Mouse (Mus musculus) forebrain, embryonic 13.5 days (tissue): ENCODE results near the gene Anapc13. TPM values are rescaled to one million over a fixed set of nuclear protein-coding genes. Genes with fewer than 3 reads are reported as not detected.

Experiments
- ATAC-seq: fragments of 200-750 bp; cut with Nextera tagmentation; 2 replicates; pipeline ENCODE4 v1.8.0; 2017
- H3K27ac ChIP-seq: fragments of 300-500 bp; sonication (generic); 2 replicates; pipeline ENCODE4 v1.5.1; 2015; ENCODE audit warnings: inconsistent platforms, mild to moderate bottlenecking, moderate library complexity
- H3K27me3 ChIP-seq: fragments of 300-500 bp; sonication (generic); 2 replicates; pipeline ENCODE4 v1.6.1; 2015; ENCODE audit warnings: mild to moderate bottlenecking, inconsistent platforms
- H3K36me3 ChIP-seq: fragments of 300-500 bp; sonication (generic); 2 replicates; pipeline ENCODE4 v1.6.1; 2015; ENCODE audit warnings: mild to moderate bottlenecking, inconsistent platforms; ENCODE audit not compliant: poor library complexity, severe bottlenecking
- H3K4me1 ChIP-seq: fragments of 300-500 bp; sonication (generic); 2 replicates; pipeline ENCODE4 v1.6.1; 2015; ENCODE audit warnings: inconsistent platforms
- H3K4me2 ChIP-seq: fragments of 300-500 bp; sonication (generic); 2 replicates; pipeline ENCODE4 v1.6.1; 2015; ENCODE audit warnings: inconsistent platforms, mild to moderate bottlenecking, moderate library complexity
- H3K4me3 ChIP-seq: fragments of 300-500 bp; sonication (generic); 2 replicates; pipeline ENCODE4 v1.5.1; 2015; ENCODE audit warnings: mild to moderate bottlenecking, inconsistent platforms
- H3K9ac ChIP-seq: fragments of 300-500 bp; sonication (generic); 2 replicates; pipeline ENCODE4 v1.6.1; 2015; ENCODE audit warnings: mild to moderate bottlenecking, inconsistent platforms
- H3K9me3 ChIP-seq: fragments of 300-500 bp; sonication (generic); replicated peaks from 2 replicates; pipeline ENCODE4 v1.6.1; 2016; ENCODE audit warnings: inconsistent platforms
- WGBS: fragments of 180-500 bp; shearing (Covaris S2); methylation state at CpG from one replicate; pipeline ENCODE4 v1.1.7; 2015; 5-methylcytosine and 5-hydroxymethylcytosine counted together
- polyA plus RNA-seq: library from polyadenylated mRNA; unstranded; fragments of >200 nt; fragmentation: Nextera tagmentation; extraction: Ambion mirVana; gene quantifications from 2 replicates; pipeline ENCODE4 v1.2.1, GENCODE M21; 2015

Anapc13 gene
- polyA plus RNA-seq, 1 experiment from 2014 or later: 222 TPM

- WGBS: 28% methylated on average over 1 of the region's 1 CpGs
- H3K36me3 ChIP-seq: peaks cover 40% of the 10 kb centered on the region
- H3K4me3 ChIP-seq: no peak overlapping the region
- H3K4me2 ChIP-seq: no peak overlapping the region
- no peaks in the 10 kb centered on the region for H3K4me1 ChIP-seq
- H3K27ac ChIP-seq: no peak overlapping the region
- no peak overlapping the region for H3K9ac ChIP-seq
- ATAC-seq: peak; percentile 70
- H3K27me3 ChIP-seq: no peaks in the 10 kb centered on the region
- no peaks in the 10 kb centered on the region for H3K9me3 ChIP-seq
Measured at GRCm38 (mm10) chr9:102632923-102633537, 6.9 kb downstream of the Anapc13 start.

- Histone ChIP-seq H3K9me3 (no peaks in the 10 kb centered on the region), H3K4me2 (no peak overlapping the region), H3K27ac (no peak overlapping the region), H3K9ac (no peak overlapping the region), H3K27me3 (no peaks in the 10 kb centered on the region), H3K4me3 (no peak overlapping the region), H3K36me3 (peaks cover 40% of the 10 kb centered on the region), H3K4me1 (peaks cover 4% of the 10 kb centered on the region; the same call in 1 of the 2 replicates)
- ATAC-seq: no peak
- 90% methylated on average over 8 of the region's 8 CpGs for WGBS
Measured at GRCm38 (mm10) chr9:102634453-102634852, 8.4 kb downstream of the Anapc13 start.

DNA sequence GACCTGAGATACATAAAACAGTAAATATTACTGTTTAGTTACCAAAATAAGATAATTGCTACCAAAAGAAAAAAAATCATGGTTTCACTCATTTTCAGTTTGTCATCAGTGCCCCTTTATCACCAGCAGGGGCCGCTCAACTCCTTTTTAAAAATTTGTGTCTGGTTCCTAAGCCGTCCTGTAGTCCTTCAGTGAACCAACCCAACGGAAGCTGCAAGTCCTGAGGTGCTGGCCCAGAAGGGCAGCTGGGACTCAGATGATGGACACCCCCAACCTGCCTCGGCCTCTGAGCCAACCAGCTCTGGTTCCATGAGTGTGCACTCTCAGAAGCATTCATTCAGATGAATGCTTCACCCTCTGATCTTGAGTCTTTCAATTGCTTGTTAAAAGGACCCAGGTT, 10.5 kb downstream of the Anapc13 start:
- Histone ChIP-seq H3K4me2 (no peak overlapping the region), H3K9me3 (no peaks in the 10 kb centered on the region), H3K9ac (no peak overlapping the region), H3K27me3 (no peaks in the 10 kb centered on the region), H3K27ac (0 out of 2 replicates have a peak overlapping the region, but pooled peaks have one; percentile 31), H3K4me3 (no peak overlapping the region), H3K36me3 (peaks cover 23% of the 10 kb centered on the region; the same call in 1 of the 2 replicates), H3K4me1 (peaks cover 4% of the 10 kb centered on the region; the same call in 1 of the 2 replicates)
- peak; percentile 75 for ATAC-seq
- WGBS: 3% methylated on average over 4 of the region's 4 CpGs

- WGBS: 84% methylated on average over 4 of the region's 4 CpGs
- no peak overlapping the region for H3K9ac ChIP-seq
- no peak overlapping the region for H3K27ac ChIP-seq
- H3K9me3 ChIP-seq: no peaks in the 10 kb centered on the region
- H3K36me3 ChIP-seq: peaks cover 18% of the 10 kb centered on the region; the same call in 1 of the 2 replicates
- ATAC-seq: 0 out of 2 replicates have a peak, but pooled peaks have one; percentile 11
- no peaks in the 10 kb centered on the region for H3K27me3 ChIP-seq
- H3K4me3 ChIP-seq: no peak overlapping the region
- H3K4me2 ChIP-seq: no peak overlapping the region
- peaks cover 4% of the 10 kb centered on the region; the same call in 1 of the 2 replicates for H3K4me1 ChIP-seq
Measured at GRCm38 (mm10) chr9:102637115-102637514, 11.0 kb downstream of the Anapc13 start.

GRCm38 (mm10) chr9:102638963-102639362, 12.9 kb downstream of the Anapc13 start:
- peaks cover 23% of the 10 kb centered on the region for H3K4me1 ChIP-seq
- peaks cover 11% of the 10 kb centered on the region; the same call in 1 of the 2 replicates for H3K36me3 ChIP-seq
- no peak overlapping the region for H3K27ac ChIP-seq
- ATAC-seq: no peak
- H3K27me3 ChIP-seq: no peaks in the 10 kb centered on the region
- H3K4me2 ChIP-seq: no peak overlapping the region
- no peak overlapping the region for H3K9ac ChIP-seq
- H3K4me3 ChIP-seq: no peak overlapping the region
- H3K9me3 ChIP-seq: no peaks in the 10 kb centered on the region
- 63% methylated on average over 7 of the region's 7 CpGs for WGBS

- 90% methylated on average over 8 of the region's 8 CpGs for WGBS
- Histone ChIP-seq H3K4me2 (no peak overlapping the region), H3K27me3 (no peaks in the 10 kb centered on the region), H3K36me3 (0 out of 2 replicates have a peak, but pooled peaks cover 6% of the 10 kb centered on the region), H3K4me1 (peaks cover 28% of the 10 kb centered on the region), H3K9me3 (no peaks in the 10 kb centered on the region), H3K4me3 (no peak overlapping the region), H3K9ac (no peak overlapping the region), H3K27ac (no peak overlapping the region)
- no peak for ATAC-seq
Measured at GRCm38 (mm10) chr9:102639510-102639909, 13.4 kb downstream of the Anapc13 start.

- WGBS: 86% methylated on average over 6 of the region's 6 CpGs
- H3K9ac ChIP-seq: no peak overlapping the region
- H3K27ac ChIP-seq: no peak overlapping the region
- H3K4me3 ChIP-seq: no peak overlapping the region
- H3K9me3 ChIP-seq: no peaks in the 10 kb centered on the region
- no peaks in the 10 kb centered on the region for H3K36me3 ChIP-seq
- H3K4me2 ChIP-seq: no peak overlapping the region
- H3K27me3 ChIP-seq: no peaks in the 10 kb centered on the region
- ATAC-seq: no peak
- peaks cover 39% of the 10 kb centered on the region for H3K4me1 ChIP-seq
Measured at GRCm38 (mm10) chr9:102641531-102641930, 15.4 kb downstream of the Anapc13 start.

GRCm38 (mm10) chr9:102643071-102643485, 17.0 kb downstream of the Anapc13 start:
- H3K36me3 ChIP-seq: no peaks in the 10 kb centered on the region
- H3K9ac ChIP-seq: no peak overlapping the region
- WGBS: 57% methylated on average over 8 of the region's 8 CpGs
- H3K4me2 ChIP-seq: peak overlapping the region; percentile 52
- H3K27ac ChIP-seq: peak overlapping the region; percentile 85
- H3K9me3 ChIP-seq: no peaks in the 10 kb centered on the region
- H3K4me1 ChIP-seq: peaks cover 39% of the 10 kb centered on the region
- H3K4me3 ChIP-seq: no peak overlapping the region
- no peaks in the 10 kb centered on the region for H3K27me3 ChIP-seq
- peak; percentile 39; the same call in 1 of the 2 replicates for ATAC-seq

GRCm38 (mm10) chr9:102643486-102644101, 17.5 kb downstream of the Anapc13 start:
- Histone ChIP-seq H3K27me3 (no peaks in the 10 kb centered on the region), H3K9ac (0 out of 2 replicates have a peak overlapping the region, but pooled peaks have one; percentile 34), H3K27ac (peak overlapping the region; percentile 85), H3K4me1 (peaks cover 39% of the 10 kb centered on the region), H3K9me3 (no peaks in the 10 kb centered on the region), H3K36me3 (no peaks in the 10 kb centered on the region), H3K4me3 (peak overlapping the region; percentile 14; the same call in 1 of the 2 replicates), H3K4me2 (peak overlapping the region; percentile 52)
- ATAC-seq: peak; percentile 94
- 3% methylated on average over 10 of the region's 10 CpGs for WGBS

DNA sequence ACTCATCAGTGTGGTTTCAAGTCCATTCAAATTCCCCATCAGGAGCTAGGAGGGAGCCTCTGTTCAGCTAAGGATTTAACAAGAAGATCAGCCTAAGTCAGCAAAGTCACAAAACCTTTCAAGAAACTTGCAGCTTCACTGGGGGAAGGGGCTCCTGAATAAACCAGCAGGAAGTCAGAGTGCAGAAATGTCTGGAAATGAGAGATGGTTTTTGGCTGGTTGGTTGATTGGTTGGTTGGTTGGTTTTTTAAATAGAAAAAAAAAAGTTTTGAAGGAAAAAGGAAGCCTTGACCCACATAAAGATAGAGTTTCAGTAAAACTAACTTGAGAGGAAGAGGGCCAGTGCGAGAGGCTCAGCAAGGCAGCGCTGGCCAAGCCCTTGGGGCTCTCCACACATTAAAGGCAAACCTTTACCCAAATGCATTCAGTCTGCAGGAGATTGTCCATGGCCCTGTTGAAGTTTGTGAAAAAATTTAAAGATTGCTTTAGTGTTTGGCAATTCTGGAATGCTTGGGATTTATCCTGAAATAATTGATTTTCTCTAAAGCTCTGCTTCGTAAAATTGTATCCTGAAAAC, 19.1 kb downstream of the Anapc13 start:
- H3K4me2 ChIP-seq: no peak overlapping the region
- 83% methylated on average over 3 of the region's 3 CpGs for WGBS
- no peaks in the 10 kb centered on the region for H3K36me3 ChIP-seq
- peaks cover 50% of the 10 kb centered on the region for H3K4me1 ChIP-seq
- no peak overlapping the region for H3K27ac ChIP-seq
- no peak overlapping the region for H3K9ac ChIP-seq
- no peaks in the 10 kb centered on the region for H3K9me3 ChIP-seq
- no peaks in the 10 kb centered on the region for H3K27me3 ChIP-seq
- ATAC-seq: no peak
- H3K4me3 ChIP-seq: no peak overlapping the region

DNA sequence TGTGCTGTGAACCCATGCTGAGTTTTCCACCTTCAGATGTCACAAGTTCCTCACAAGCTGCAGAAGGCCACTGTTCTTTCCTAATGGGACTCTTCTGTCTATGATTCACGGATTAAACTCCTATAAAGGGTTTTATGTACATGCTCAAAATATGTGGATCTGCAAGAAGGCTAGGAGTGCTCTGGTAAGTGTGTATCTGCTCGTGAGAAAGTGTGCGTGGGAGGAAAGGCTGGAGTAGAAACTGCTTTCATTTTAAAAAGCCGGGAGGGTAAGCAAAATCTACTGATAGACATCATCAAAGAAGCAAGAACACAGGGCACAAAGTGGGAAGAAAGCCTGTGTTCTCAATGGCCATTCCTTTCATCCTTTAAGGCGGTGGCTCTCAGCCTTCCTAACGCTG, 20.9 kb downstream of the Anapc13 start:
- H3K4me3 ChIP-seq: no peak overlapping the region
- H3K27ac ChIP-seq: no peak overlapping the region
- WGBS: 85% methylated on average over 6 of the region's 6 CpGs
- ATAC-seq: no peak
- no peak overlapping the region for H3K4me2 ChIP-seq
- H3K36me3 ChIP-seq: no peaks in the 10 kb centered on the region
- H3K4me1 ChIP-seq: peaks cover 68% of the 10 kb centered on the region
- H3K9ac ChIP-seq: no peak overlapping the region
- no peaks in the 10 kb centered on the region for H3K27me3 ChIP-seq
- no peaks in the 10 kb centered on the region for H3K9me3 ChIP-seq

GRCm38 (mm10) chr9:102649917-102650527, 23.9 kb downstream of the Anapc13 start:
- no peak overlapping the region for H3K9ac ChIP-seq
- no peaks in the 10 kb centered on the region for H3K36me3 ChIP-seq
- H3K4me2 ChIP-seq: peak overlapping the region; percentile 30; the same call in 1 of the 2 replicates
- peaks cover 41% of the 10 kb centered on the region for H3K4me1 ChIP-seq
- WGBS: 27% methylated on average over 17 of the region's 17 CpGs
- no peaks in the 10 kb centered on the region for H3K27me3 ChIP-seq
- H3K9me3 ChIP-seq: no peaks in the 10 kb centered on the region
- ATAC-seq: peak; percentile 79
- peak overlapping the region; percentile 64 for H3K27ac ChIP-seq
- H3K4me3 ChIP-seq: no peak overlapping the region
